Mouse (Mus musculus) heart, adult 11 months (tissue): ENCODE measurements at regions not wholly inside any gene's neighbourhood (a gene's known extent, or its start where the extent isn't known, plus 50 kb on each side); places are given as distances from the start of the nearest gene placed in this dataset.

Experiments
- DNase-seq: peaks from one replicate; pipeline ENCODE4 v3.0.0; 2022

GRCm38 (mm10) chr7:72504268-72504667, 197.9 kb upstream of the Mctp2 start:
- peak; percentile 96 for DNase-seq

- DNase-seq = peak; percentile 37
Measured at GRCm38 (mm10) chr7:72505732-72506460, 199.5 kb upstream of the Mctp2 start.

DNA sequence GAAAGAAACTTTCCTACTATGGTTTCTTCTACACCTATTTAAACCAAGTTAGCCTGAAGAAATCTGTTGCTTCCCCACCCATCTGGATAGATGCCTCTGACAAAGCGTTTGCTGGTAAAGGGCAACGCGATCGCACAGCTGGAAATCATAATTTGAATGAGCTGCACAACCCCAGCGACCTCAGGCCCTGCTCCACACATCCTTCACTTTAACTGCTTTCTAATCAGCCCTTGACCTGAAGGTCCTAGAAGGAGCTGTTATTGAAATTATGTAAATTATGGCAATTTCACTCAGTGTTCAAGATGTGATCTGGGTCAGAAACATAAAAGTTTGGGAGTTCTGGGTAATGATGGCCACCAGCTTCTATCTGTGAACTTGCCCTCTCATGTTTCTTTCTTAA, 201.5 kb upstream of the Mctp2 start:
- peak; percentile 6 for DNase-seq

DNA sequence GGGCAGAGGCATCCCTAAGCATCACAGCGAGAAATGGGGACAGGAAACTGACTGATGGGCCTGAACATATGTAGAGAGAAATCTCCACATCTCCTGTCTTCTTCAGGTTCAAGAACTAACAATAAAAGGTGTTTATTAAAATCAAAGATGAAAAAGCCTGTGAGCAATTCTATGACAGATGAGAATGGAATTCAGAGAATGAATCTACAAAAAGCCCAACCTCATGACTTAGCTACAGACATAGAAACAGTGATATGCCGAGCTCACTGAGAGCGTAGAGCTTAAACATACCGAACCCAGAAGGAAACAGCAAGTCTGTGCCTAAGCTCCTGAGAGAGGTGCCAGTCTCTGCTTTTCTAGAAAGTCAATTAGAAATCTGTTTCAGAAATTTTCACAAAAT, 203.7 kb upstream of the Mctp2 start:
- DNase-seq = no peak

GRCm38 (mm10) chr7:72513446-72513845, 207.0 kb upstream of the Mctp2 start:
- DNase-seq = no peak

DNA sequence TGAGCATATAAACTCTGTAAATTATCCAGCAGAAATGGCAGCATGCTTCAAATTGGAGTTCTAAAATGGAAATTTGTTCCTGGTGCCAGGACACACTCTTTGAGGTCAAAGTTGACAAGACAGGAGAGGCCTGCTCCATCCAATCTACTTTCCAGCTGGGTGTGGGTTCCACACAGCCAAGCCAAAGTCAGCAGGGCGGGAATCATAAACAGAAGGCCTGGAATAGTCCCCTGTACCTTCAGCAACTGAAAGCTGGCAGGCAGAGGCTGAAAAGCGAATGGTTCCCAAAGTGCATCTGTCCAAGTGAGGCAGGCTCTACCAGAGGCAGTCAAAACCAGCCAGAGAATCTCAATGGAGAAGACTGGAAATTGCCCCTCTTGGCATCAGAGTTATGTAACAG, 208.4 kb upstream of the Mctp2 start:
- peak; percentile 93 for DNase-seq

DNA sequence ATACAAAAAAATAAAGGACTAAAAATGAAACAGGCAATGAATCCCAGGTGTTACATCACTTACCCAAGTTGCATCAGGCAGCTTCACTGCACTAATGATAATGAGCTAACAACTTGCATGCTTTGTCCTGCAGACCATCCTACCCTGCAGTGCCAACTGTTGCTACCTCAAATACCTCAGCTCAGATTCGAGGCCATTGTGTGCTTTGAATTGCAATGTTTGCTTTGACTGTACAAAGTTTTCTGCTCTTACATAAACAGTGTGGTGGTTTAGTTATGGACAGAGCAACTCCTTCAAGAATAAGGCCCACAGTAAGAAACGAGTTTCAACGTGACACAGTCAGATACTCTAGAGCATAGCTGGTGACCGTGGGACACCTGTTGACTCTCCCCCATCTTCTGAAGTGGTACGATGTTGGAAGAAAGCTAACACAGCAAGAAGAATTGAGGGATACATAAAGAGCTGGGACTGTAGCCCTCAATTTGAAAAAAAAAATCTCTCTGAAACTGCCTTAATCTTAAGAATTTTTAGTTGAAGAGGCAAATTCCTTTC, 212.1 kb upstream of the Mctp2 start:
- no peak for DNase-seq

- peak; percentile 85 for DNase-seq
Measured at GRCm38 (mm10) chr7:72519359-72520115, 213.1 kb upstream of the Mctp2 start.

DNA sequence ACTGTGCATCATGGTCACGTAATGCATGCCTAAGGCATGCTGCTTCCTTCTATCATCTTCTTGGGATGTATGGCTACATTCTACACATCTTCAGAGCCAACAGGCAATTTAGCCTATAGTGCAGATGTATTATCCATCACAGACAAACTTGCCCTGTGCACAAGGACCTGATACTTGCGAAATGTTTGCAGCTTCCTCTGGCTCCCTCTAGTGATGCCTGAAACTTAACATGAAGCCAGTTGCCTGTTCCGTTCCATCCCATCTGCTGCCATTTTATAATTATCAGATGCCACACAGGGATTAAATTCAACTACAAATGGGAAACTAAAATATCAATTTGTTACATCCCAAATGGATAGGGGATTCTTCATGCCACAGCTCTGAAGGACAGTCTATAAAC, 222.5 kb upstream of the Mctp2 start:
- no peak for DNase-seq

DNA sequence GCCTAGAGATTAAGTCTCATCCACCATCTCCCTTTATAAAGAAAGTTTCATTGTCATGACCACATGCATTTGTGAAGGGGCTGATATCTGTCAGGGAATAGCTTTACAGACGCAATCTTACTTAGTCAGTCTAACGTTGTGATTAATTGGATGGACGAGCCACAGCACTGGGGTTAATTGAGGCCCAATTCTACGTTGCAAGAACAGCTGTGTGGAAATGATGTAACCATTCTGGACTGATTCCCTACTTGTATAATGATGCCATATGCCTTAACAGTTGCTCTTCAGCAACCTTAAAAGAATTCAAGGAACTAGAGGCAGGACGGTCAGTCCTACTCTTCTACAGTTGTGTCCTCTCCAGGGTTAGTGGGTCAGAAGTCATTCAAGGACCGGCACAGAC, 231.9 kb upstream of the Mctp2 start:
- DNase-seq = peak; percentile 81

DNA sequence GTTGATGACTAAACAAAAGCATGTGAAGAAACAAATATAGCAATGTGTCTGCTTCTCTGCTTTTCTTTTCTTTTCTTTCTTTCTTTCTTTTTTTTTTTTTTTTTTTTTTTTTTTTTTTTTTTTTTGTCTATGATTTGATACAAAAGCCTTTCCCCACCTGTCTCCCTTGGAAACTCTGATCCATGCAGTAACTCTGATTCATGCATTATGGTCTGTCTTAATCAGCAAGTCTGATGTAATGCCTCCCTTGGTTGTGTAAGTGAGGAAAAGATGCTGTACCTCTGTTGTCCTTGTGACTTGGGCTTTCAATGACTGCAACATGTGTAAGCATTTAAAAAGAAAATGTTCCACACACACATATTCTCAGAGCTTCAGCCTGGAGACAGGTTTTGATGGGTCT, 233.5 kb upstream of the Mctp2 start:
- peak; percentile 49 for DNase-seq

- DNase-seq = peak; percentile 95
Measured at GRCm38 (mm10) chr7:72541521-72542478, 235.4 kb upstream of the Mctp2 start.

GRCm38 (mm10) chr7:72543501-72543900, 237.1 kb upstream of the Mctp2 start:
- peak; percentile 66 for DNase-seq

GRCm38 (mm10) chr7:72543946-72544345, 237.5 kb upstream of the Mctp2 start:
- DNase-seq = peak; percentile 84

- no peak for DNase-seq
Measured at GRCm38 (mm10) chr7:72567378-72567777, 261.0 kb upstream of the Mctp2 start.

DNA sequence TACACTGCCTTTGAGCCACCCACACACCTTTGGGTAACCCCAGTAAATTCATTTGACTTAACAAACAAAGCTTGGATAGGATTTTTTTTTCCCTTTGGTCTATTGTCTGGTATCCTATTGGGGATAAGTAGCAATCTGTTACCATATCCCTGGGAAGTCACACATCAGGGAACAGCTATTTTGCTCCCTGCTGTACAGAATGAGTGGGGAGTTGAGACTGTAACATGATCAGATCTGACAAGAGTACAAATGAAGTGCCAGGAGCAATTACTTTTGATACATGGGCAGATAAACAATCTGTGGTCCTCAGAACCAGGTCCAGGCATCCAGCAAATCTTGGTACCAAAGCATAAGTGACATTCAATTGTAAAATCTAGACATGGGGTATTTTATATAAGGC, 262.8 kb upstream of the Mctp2 start:
- DNase-seq = no peak

GRCm38 (mm10) chr7:72574316-72574715, 267.9 kb upstream of the Mctp2 start:
- DNase-seq = no peak

- DNase-seq = no peak
Measured at GRCm38 (mm10) chr7:72584427-72584826, 278.0 kb upstream of the Mctp2 start.

- DNase-seq = peak; percentile 96
Measured at GRCm38 (mm10) chr7:72589241-72589668, 282.8 kb upstream of the Mctp2 start.

DNA sequence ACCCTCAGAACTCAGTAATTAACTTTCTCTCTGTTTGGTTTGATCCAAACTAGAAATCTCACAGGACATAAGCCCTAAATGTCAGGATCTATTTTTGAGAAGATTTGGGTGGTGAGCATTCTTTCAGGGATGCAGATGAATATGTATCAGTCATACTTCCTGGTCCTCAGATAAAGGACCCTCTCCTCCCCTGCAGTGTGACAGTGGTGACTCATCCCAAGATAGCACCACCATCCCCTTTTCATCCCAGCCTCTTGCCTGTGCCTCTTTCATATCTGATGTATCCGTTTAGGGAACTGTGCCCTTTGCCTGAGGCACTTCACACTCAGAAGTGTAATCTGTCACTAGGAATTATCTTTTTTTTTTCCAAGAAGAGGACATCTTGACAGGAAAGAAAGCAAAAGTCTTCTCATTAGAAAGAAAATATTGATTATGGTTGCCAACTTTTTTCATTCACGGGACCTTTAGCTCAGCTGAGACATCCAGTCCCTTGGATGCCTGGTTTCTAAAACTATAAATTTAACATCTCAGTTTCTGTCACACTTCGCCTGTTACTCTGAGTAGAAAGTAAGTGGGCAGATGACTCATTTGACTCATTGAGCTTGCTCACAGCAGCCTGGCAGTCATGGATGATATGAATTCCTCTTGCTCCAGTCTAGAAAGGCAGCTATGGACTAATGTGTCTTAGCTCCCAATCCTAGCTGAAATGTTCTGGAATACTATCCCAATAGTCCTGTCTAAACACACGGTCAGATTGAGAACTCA, 284.1 kb upstream of the Mctp2 start:
- no peak for DNase-seq

DNA sequence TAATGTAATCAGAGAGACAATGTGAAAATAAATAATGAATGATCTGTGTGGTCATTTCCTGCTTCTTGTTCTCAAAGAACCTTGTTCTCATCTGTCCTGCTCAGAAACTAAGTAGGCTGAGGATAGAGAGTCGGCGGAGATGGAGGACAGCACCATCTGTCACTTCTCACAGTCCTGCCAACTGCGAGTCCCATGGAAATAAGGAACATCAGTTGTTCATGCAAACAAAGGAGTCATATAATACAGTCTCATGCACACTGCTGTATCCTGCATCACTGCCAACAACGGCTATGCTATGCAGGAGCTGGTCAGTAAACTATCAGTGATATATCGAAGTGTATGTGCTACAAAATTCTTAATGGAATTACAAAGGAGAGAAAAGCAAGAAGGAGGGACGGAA, 285.7 kb upstream of the Mctp2 start:
- DNase-seq = no peak

GRCm38 (mm10) chr7:72592649-72593048, 286.2 kb upstream of the Mctp2 start:
- DNase-seq = no peak
